Mouse (Mus musculus): ENCODE results near the gene Cd3e.

The Cd3e gene

DNA sequence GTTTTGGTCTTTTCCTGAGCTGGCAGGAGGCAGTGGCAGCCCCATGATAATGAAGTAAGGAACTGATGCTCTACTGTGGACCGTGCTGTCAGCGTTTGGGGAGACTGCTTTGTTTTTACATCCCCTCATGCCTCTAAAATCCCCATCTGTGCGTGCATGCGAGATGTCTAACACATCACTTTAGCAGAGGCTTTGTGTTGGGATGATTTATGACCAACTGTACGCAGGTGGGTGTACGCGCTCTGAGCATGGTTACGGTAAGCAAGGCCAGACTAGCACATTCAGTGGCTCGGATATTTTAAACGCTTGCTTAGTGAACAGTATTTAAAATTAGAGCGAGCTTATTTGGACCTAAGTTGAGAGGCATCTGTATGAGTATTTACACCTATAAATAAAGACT is 8.6 kb upstream of the Cd3e start:
- no peak for DNase-seq (ENCODE audit: low read depth, low spot score)

DNA sequence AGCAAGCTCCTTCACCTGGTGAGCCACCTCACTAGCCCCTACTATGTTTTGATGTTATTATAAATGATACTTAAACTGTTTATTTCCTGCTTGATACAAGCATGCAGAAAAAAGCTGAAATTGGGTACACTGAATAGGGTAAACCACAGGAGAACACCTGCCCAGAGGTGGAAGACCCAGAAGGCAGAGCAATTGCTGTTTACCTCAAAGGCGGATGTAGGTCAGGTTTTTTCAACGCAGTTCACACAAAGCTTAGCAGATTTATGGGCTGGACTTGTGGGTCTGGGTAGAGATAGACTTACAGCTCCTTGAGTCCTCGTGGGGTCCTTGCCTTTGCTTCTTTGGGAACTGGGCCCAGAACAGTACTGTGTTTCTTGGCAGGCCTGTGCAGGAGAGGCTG is 6.4 kb upstream of the Cd3e start:
- DNase-seq (ENCODE audit: low read depth, low spot score) = no peak

DNA sequence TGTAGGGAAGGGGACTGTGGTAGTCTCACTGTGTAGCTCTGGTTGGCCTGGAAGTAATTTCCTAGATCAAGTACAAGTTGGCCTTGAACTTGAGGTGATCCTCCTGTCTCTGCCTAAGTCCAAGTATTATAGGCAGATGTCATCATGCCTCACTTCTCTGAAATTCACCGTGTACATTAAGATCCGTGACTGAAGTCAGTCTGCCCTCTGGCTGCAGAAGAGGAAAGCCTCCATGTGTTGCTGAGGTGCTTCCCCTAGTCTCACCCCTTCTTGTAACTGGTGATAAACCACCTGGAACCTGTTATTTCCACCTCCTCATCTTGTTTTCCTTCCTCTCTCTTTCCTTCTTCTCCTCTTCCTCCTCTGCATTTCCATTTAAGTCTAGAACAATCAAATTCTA is 5.5 kb upstream of the Cd3e start:
- no peak for DNase-seq (ENCODE audit: low read depth, low spot score)

GRCm38 (mm10) chr9:45011291-45011690 is 1.9 kb upstream of the Cd3e start:
- no peak for DNase-seq (ENCODE audit: low read depth, low spot score)

GRCm38 (mm10) chr9:45010461-45010860 is 1.0 kb upstream of the Cd3e start:
- no peak for DNase-seq (ENCODE audit: low read depth, low spot score)

- no peak for DNase-seq (ENCODE audit: low read depth, low spot score)
Measured at GRCm38 (mm10) chr9:45008342-45008741, 1.1 kb downstream of the Cd3e start.

DNA sequence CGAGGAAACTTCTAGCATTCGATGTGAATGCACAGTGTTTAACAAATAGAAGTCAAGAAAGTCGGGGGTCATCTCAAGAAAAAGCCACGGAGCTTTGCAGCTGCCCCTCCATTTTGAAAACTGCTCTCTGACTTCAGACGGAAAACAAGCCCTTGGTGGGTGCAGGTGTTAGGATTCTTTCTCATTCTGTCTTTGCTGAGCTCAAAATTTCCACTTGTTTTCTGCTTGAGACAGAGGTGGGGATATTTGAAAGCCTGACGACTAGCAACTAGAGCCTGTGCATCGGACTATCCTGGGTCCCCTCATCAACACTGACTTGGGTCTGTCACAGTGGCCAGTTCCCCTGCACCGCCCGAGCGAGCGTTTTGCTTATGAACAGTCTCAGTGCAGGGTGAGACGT is 2.0 kb downstream of the Cd3e start:
- DNase-seq (ENCODE audit: low read depth, low spot score) = no peak

DNA sequence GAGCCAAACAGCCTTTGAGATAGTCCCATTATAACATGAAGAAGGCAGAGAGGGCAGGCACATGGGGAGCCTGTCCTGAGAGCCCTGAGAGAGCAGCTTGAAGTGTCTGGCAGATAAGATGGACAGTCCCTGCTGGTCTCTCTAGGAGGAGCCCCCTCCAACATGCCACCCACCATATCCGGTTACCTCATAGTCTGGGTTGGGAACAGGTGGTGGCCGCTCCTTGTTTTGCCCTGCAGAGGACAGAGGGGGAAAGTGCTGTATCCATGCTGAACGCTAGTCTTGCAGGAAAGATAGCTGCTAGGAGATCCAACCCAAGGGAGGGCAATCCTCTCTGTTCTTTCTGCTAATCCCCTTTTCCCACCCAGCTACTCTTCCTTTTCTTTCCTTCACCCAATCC is 9.2 kb downstream of the Cd3e start:
- DNase-seq (ENCODE audit: low read depth, low spot score) = no peak

DNA sequence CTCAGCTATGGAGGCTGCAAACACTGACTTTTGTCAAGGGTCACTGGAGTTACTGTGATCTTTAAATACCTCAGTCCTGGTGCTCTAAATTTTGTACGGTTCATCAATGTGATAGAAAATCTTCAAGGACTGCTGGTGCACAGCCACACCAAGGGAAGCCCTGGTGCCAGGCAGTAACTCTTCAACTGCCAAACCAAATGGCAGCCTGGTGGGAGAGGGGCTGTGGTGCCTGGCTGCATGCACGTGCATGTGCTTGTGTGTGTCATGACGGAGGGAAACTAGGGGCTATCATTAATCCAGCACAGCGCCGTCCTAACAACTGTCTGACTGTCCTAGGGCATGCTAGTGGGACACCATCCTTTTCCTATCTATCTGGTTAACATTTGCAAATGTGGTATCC is 9.7 kb downstream of the Cd3e start:
- no peak for DNase-seq (ENCODE audit: low read depth, low spot score)

DNA sequence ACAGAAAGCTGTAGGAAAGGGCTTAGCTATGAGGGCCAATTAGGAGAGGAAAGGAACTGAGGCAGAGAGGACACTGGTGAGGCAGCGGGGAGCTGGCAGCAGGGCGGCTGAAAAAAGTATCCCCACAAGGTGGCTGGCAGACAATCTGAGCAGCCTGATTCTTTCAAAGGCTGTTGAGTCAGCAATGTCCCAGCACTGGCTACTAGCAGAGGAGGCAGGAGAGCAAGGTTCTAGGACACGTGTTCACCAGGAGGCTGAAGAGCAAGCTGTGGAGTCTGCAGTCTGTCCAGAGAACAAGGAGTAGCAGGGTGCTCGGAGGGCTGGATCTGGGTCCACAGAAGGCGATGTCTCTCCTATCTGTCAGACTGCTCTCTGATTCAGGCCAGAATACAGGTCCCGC is 10.3 kb downstream of the Cd3e start:
- DNase-seq (ENCODE audit: low read depth, low spot score) = no peak

GRCm38 (mm10) chr9:44998138-44998537 is 11.3 kb downstream of the Cd3e start:
- DNase-seq (ENCODE audit: low read depth, low spot score) = no peak

DNA sequence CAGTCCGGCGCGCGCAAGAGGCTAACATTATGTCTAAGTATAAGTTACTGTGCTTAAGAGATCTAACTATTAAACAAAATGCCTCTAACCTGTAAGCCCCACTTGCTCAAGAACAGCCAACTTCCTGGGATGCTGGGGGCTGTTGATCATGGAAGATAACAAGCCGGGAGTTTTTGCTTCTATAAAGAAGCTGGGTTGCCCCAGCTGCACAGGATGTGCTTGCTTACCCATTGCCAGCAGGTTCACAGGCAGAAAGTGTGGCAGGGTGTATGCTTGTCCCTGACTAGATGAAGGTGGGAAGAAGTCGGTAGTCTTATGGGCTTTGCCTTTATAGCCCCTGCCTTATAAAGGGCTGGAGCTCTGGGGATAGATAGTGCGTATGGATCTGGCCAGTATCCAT is 12.8 kb downstream of the Cd3e start:
- no peak for DNase-seq (ENCODE audit: low read depth, low spot score)

DNA sequence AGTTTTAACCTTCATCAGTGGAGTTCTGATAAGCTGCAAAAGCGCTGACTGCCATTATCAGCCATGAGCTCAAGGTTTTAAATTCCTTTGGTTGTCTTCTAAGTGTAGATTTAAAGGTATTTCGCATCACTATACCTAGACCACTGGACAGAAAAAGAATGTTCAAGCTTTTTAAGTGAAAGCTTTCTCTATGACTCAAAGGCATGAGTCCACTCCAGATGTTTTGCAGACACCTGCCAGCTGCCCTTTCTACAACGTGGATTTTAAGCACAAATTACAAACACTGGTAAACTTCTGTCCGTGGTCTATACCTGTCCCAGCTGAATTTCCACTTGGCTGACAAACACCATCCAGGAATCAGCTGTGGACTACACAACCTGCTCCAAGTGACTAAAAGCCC is 14.5 kb downstream of the Cd3e start:
- DNase-seq (ENCODE audit: low read depth, low spot score) = no peak

GRCm38 (mm10) chr9:44993268-44993667 is 16.2 kb downstream of the Cd3e start:
- no peak for DNase-seq (ENCODE audit: low read depth, low spot score)

DNA sequence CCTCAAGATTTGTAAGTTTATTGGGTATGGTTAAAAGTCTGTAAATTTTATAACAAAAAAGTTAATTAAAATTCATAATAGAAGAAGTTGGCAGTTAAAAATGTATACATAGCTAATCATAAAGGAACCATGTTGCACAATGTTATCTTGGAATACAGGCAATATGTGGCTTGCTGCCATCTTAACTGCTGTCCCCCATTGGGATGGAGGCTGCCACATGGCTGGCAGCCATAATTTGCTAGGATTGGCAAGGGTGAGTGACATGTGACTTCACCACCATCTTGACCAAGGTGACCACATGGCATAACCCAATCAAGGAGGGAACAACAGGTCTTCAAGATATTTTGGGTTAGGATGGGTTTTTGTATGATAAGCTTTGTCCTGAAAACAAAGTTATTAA is 17.2 kb downstream of the Cd3e start:
- no peak for DNase-seq (ENCODE audit: low read depth, low spot score)

GRCm38 (mm10) chr9:44991821-44992220 is 17.6 kb downstream of the Cd3e start:
- no peak for DNase-seq (ENCODE audit: low read depth, low spot score)

- no peak for DNase-seq (ENCODE audit: low read depth, low spot score)
Measured at GRCm38 (mm10) chr9:44986976-44987375, 22.5 kb downstream of the Cd3e start.

DNA sequence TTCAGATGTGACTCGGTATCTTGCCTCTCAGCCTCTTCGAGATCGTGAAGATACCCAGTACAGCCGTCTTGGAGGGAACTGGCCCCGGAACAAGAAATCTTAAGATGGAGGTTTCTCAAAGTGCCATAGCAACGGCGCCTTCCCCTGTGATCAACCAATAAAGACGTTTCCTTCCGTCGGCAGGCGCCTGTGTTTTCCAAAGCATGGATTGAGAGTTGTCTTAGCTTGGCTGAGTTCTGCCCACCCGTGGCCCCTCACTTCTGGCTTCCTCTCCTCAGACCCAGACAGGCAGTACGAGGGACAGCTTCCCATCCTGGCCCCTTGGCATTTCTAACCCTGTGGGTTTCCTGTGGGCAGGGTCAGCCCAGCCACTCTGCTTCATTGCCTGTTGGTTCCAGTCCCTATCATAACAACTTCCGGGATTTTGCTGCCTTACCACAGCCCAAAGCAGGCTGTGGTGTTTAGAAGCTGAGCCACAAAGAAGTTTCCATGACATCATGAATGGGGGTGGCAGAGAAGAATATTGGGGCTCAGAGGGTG is 23.1 kb downstream of the Cd3e start:
- DNase-seq (ENCODE audit: low read depth, low spot score) = no peak

- DNase-seq (ENCODE audit: low read depth, low spot score) = no peak
Measured at GRCm38 (mm10) chr9:44985721-44986161, 23.7 kb downstream of the Cd3e start.

GRCm38 (mm10) chr9:44983001-44983400 is 26.4 kb downstream of the Cd3e start:
- no peak for DNase-seq (ENCODE audit: low read depth, low spot score)

- DNase-seq (ENCODE audit: low read depth, low spot score) = no peak
Measured at GRCm38 (mm10) chr9:44982531-44982930, 26.9 kb downstream of the Cd3e start.

DNA sequence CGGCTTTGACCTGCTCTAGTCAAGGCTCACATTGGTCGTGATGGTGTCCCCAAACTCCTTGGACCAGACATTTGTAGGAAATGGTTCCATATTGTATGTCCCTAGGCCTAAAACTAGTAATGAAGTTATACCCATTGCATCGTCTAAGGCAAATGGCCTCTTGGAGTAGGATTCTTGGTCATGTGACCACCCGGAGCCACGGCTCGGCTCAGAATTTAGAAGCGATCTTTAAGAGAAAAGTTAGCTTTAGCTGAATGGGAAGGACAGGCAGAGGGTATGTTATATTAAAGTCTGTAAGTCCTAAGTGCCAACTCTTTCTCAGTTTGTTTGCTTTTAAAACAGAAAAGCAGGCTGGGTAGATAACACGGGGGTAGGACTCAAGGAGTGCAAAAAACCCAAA is 27.3 kb downstream of the Cd3e start:
- DNase-seq (ENCODE audit: low read depth, low spot score) = no peak

- DNase-seq (ENCODE audit: low read depth, low spot score) = no peak
Measured at GRCm38 (mm10) chr9:44981676-44982075, 27.8 kb downstream of the Cd3e start, which contains the start of gene Cd3d. Gene Cd3d (plus strand): TSS chr9:44981786.

GRCm38 (mm10) chr9:44981104-44981503 is 28.3 kb downstream of the Cd3e start:
- DNase-seq (ENCODE audit: low read depth, low spot score) = no peak

All from brain, embryonic 18.5 days (tissue).